Mouse (Mus musculus) G1E-ER4 (cell line): ENCODE data around the gene Ercc6. TPM values are rescaled to one million over a fixed set of nuclear protein-coding genes. Genes with fewer than 3 reads are reported as not detected.

Experiments
- GATA1 ChIP-seq: IDR thresholded peaks from one replicate; pipeline ENCODE4 v1.8.0; 2012; ENCODE audit warnings: low read length, inconsistent platforms
- polyA plus RNA-seq: library from polyadenylated mRNA; stranded (reverse); fragments of >175 nt; gene quantifications from 2 replicates; pipeline ENCODE4 v1.2.3, GENCODE M21; 2012

The Ercc6 gene
- 2.7 and 3.1 TPM in 2 replicates for polyA plus RNA-seq

DNA sequence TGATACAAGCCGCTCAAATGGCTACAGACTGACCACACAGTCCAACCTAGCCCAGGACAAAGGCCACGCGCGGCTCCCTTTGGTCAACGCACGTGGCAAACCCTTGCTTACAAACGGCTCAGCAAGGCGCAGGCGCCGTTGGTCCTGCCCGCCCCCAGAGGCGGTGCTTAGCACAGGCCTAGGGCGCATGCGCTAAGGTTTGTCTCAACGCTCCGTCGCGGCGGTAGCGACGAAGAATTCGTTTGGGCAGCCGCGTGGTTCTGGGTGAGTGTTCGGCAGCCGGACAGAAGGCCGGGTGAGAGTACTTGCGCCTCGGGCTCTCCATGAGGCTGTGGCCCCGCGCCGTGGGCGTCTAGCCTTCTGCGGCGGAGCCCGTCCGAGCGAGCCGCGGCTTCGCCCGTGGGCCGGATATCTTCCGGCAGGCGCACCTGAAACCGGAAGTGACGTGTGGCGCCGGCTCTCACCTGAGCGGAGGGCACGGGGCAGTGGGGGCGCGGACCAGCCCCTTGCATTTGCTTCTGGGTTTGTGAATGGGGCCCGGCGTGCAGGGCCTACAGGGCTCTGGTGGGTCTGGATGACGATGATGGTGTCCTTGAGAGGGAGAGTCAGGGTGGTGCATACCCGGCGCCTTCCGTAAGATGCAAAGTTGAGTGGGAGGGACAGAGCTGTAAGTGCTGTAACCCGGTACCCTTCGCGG is at the start of gene Ercc6:
TSS of gene Ercc6 (plus strand) at position 186 of the 697 bp plus-strand sequence.
- no peak for TF ChIP-seq GATA1

DNA sequence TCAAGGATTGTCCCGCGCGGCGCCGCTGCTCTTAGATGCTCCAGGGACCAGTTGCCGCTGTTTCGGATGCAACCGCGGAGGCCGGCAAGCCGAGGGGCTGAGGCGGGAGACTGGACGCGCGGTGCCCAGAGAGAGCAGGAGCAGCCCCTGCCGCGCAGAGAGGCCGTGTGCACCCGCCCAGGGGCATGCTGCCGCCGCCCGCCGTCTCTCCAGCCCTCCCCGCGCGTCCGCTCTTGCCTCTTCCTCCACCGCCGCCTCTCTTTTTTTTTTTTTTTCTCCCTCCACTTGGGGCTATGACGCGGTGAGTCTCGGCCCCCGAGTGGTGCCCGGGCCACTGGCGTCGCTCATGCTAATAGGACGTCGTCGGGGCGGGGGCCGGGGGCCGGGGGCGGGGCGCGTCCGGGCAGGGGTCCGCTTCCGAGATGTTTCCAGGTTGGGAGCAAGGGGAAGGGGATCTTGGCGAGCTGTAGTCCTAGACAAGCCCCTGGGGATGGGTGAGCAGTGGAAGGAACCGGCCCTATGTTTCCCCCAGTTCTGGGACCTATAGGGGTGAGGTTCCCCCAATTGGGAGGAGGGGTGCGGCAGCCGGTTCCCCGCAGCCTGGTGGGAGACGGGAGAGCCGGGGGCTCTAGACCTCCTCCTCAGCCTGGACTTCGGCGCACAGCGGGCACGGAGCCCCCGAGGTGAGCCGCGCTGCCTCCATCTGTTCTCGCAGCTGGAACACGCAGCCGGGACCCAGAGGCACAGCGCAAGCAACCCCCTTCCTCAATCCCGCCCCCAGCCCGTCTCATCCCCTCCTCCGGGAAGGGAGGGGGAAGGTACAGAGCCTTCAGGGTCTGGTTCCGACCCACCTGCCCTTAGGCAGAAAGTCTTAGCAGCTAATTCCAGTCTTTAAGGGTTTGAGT is 48.5 kb upstream of the Ercc6 start, which contains the start of gene Slc18a3:
TSS of gene Slc18a3 (minus strand) at position 250 of the 905 bp plus-strand sequence.
- no peak for TF ChIP-seq GATA1

DNA sequence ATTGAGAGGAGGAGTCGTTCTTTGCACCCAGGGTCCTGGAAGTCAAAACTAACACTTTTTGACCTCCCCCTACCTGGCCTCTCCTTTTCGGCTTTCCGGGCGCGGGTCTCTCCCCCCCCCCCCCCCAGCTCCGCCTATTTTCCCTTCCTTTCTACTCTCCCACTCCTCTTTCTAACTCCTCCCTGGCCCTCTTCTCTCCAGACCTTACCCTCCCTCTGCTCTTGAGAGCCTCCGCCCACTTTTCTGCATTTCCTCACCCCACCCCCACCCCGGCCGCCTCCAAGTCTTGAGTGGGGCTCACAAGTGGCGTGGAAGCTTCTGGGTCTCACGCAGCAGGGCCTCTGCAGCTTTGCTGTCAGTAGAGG is 47.8 kb upstream of the Ercc6 start:
- no peak for TF ChIP-seq GATA1

DNA sequence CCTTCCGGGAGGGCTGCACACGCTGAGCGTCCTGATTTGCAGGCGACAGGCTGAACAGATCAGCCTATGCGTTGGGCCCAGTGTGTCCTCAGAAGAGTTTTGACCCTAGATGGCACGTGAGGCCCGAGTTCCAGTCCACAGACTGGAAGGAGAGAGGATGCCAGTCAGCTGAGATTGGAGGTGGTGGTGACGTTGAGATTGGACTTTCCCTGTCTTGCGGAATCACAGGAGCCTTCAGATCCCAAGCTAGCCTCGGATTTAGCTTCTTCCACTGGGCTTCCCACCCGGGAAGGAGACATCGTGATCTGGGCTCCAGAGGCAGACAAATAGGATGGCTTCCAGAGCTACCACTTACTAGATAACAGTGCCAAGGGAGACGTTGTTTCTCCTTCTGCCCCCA is 47.4 kb upstream of the Ercc6 start, which contains the start of gene Chat:
TSS of gene Chat (minus strand) at position 101 of the 400 bp plus-strand sequence.
- no peak for TF ChIP-seq GATA1

DNA sequence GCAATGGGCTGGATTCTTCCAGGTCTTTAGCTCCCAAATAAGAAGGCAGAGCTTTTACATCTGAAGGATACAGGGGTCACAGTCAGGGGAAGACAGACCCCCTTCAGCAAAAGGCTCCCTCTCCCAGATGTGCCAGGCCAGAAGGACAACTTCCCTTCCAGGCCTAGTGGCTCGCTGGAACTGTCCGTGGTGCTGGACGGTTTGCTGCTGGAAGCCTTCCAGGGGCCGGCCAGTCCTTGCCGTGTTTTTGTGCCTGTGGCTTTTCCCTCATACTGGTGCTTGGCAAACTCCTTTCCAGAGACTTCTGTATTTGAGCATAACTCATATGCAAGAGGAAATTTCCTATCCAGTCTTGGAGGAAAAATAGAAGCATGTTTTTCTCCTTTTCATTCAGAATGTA is 45.7 kb upstream of the Ercc6 start:
- no peak for TF ChIP-seq GATA1

DNA sequence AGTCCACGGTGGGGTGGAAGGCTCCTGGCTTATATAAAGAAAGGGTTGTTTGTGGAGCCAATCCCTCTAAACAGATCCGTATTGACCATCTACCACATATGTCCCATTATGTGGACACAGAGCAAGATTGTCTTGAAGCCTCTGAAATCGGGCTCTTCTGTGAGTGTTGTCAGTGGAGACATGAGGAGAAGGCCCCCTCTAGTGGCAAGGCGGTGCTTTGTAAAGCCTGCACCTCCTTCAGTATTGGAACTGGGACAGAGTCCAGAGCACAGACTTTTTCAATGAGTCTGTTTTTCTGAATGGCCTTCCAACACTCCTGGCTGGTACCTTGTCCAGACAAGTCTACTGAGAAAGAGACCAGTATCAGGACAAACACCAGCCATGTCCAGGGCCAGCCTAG is 40.3 kb upstream of the Ercc6 start:
- TF ChIP-seq GATA1 = no peak

DNA sequence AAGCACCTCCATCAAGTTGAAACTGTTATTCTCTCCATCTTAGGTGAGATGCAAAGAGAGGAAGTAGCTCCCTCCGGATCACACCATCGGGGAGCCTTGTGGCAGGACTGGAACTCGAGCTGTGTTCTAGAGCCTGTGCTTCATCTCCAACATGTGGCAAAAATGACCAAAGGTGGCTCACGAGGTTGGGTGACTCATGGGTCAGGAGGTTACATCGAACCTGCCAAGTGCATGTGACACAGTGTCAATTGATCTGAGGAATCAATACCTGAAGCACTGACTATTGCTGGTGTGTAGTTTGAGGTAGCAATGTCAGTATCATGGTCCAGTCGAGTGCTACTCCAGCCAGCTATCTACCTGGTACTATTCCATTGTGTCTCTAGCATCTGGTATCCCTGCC is 36.8 kb upstream of the Ercc6 start:
- TF ChIP-seq GATA1 = no peak

DNA sequence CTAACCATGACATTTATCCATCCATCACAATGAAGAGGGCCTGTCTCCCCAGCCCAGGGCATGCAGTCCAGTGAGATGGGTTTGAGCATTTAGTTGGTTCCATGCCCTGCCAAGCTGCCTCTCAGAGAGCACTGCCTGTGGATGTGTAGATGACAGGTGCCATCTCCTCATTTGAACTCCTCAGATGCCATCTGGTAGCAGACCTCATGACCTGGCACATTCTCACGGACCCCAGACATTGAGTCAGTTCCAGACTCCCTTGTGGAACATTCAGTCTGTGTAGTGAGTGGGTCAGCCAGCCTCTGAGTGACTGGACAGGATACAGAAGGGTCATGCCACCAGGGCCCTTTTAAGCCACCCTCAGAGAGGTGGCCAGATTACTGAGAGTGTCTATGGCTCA is 35.7 kb upstream of the Ercc6 start:
- TF ChIP-seq GATA1 = no peak

DNA sequence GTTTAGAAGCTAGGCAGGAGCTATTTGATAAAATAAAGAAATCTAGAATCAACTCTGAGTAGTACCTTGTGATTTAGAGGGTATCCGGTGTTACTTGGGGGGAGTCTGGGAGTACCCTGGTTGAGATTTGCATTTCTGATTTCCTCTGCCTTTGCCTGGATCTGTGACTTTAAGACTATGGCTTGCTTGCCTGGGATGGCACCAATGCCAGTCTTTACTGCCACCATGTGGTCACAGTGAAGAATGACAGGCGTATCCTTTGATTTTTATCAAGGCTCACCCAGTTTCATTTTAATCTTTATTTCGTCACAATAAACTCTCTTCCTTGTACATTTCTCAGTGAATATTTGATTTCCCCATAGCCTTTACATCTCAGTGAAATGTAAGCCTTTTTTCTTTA is 31.3 kb upstream of the Ercc6 start:
- TF ChIP-seq GATA1 = no peak

DNA sequence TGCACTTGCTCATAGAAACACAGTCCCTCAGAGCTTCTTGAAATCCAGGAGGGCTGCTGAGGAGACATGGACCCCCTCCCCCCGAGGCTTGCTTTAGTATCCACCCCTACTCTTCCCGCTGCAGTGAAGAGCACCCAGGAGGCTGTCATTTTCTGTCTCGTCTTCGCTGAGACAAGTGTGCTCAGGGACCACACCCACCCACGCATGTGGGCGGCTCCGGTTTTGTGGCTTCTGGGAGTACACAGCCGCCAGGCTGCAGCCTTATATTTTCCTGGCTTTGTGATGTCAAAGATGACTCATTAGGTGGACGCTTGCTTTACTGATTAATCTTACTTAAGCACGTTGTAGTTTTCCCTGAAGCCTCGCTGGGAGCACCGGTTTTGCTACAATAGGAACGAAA is 20.8 kb upstream of the Ercc6 start:
- TF ChIP-seq GATA1 = no peak

DNA sequence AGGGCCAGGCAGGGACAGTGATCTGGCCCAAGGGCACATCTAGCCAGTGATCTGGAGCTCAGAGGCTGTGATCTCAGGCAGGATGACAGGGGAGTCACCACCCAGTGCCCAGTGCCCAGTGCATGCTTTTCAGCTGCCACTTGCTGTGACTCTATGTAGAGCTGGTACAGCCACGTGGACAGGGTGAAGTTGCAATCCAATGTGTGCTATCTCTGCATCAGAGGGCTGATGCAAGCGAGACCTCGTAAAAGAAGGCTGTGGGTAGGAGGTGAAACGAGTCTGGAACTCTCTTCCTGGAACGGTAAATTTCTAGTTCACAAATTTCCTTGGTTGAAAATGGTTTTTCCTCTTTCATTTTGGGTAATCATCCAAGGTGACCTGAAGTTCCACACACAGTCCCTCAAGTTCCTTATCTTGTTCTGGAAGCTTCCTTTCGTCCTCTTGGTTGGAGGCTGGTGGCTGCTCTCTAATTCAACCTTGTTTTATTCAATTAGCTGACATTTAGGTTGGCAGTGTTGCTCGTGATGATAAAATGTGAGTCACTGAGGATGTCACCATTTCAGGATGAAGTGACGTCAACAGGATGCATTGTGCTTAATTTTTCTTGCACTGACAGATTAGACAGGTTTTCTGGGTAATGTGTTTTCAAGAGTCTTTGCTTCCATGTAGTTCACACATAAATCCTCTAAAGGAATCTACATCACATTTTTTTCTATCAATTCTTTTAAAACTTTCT is 17.0 kb upstream of the Ercc6 start:
- no peak for TF ChIP-seq GATA1

DNA sequence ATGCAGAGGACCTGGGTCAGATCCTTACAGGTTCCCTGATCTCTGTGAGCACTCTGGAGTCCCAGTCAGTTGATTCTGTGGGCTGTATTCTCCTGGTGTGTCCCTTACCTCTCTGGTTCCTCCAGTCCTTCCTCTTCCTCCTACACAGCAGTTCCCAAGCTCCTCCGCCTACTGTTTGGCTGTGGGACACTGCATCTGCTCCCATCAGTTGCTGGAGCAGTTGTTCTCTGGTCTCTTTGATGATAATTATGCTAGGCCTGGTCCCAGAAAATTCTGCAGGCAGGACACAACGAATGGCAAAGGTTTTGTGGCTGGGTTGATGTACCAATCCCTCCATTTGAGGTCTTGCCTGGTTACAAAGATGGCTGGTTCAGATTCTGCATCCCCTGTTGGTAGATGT is 12.0 kb upstream of the Ercc6 start:
- TF ChIP-seq GATA1 = no peak

DNA sequence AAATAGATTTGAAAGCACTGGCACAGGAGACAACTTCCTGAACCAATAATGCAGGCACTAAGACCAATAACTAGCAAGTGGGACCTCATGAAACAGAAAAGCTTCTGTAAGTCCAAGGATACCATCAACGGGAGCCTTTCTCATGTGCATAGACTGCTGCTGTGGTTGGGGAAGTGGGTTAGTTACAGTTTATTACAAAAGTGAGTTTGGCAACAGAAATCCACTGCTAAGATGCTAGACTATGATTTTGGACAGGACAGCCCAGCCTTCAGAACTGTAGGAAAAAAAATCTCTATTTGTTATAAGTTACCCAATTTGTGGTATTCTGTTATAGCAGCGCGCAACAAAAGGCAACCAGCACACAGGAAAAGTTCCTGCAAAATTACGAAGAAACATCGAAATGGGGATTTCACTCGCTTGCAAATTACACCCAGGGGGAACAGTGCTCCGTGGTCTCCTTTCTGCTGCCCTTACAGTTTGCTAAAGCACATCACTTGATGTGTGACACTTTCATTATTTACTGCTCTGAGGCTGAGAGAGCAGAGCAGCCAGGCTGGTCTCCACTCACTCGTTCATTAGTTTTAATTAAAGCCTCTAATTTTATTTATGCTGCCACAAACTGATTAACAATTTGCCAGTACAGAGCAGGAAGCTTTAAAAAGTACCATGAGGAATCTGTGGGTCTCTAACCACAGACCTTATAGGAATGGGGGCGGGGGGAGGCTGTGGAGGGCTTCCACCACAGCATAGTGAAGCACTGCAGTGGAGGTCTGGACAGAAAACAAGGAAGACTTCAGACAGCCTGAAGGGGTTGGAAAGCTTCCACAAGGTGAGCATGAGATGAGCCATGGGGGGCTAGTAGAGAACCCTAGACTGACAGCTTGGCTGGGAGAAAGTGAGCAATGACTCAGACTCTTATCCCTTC is 10.3 kb upstream of the Ercc6 start:
- no peak for TF ChIP-seq GATA1

DNA sequence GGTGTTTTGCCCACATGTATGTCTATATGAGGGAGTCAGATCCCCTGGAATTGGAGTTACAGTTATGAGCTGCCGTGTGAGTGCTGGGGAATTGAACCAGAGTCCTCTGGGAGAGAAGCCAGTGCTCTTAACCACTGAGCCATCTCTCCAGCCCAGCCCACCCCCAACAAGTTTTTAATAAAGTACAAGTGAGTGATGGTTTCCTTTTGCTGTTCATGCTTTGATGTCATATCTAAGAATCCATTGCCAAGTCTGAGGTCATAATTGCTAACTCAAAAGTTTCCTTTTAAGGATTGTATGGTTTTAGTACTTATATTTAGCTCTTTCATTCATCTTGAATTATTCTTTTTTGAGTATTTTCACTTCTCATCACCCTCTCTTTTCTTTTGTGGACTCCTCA is 9.4 kb upstream of the Ercc6 start:
- no peak for TF ChIP-seq GATA1

DNA sequence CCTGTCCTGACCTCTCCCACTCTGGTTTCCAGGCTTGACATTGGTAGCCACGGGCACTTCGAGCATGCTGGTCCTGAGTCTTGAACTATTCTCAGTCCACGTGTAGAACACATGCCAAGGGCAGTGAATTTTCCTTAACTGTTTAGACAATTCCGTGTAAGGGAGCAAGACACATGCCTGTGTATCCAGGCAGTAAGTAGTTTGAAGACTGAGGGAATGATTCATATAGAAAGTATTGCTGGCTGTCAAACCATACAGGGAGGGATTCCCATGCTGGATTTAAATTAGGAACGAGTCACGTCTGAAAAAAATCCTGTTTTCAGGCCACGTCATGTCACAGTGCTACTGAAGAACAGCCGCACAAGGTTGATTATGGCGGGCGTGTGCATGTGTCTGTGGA is 7.0 kb upstream of the Ercc6 start:
- no peak for TF ChIP-seq GATA1
